Mouse (Mus musculus) heart, adult 18-20 months (tissue): ENCODE results near the gene Dppa3. TPM values are rescaled to one million over a fixed set of nuclear protein-coding genes. Genes with fewer than 3 reads are reported as not detected.

ENCODE experiments used
- DNase-seq, 2 experiments: peaks; one replicate each; pipeline ENCODE4 v3.0.0; 2021 to 2022; ENCODE audit warnings: mixed read lengths in 1 of 2
- long read RNA-seq, 2 experiments: library from polyadenylated mRNA; stranded (forward); transcript quantifications; one replicate each; pipeline ENCODE4 v2.0.0; 2021
- total RNA-seq, 2 experiments: library from RNA; stranded (reverse); gene quantifications; 2 replicates each; pipeline ENCODE4 v1.2.3; 2021

Dppa3 gene
- total RNA-seq: not detected
- long read RNA-seq, experiment 1: 0 reads
- long read RNA-seq, experiment 2: 0 reads

DNA sequence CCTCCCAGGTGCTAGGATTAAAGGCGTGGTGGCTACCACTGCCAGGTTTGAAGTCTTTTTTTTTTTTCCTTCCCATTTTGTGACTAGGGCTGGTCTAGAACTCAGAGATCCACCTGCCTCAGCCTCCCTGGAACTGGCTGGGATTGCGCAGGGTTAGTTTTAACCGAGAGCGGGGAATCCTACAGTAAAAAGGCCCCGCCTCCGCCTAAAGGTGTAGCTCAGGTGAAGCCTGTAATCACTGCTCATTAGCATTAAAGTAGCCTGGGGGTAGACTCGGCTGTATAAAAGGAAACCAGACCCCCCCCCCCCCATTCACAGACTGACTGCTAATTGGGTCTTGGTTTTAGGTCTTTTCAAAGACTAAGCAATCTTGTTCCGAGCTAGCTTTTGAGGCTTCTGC, at the start of gene Dppa3:
Dppa3 (plus strand) TSS at position 301 of the 400 bp plus-strand sequence.
- no peak for DNase-seq

DNA sequence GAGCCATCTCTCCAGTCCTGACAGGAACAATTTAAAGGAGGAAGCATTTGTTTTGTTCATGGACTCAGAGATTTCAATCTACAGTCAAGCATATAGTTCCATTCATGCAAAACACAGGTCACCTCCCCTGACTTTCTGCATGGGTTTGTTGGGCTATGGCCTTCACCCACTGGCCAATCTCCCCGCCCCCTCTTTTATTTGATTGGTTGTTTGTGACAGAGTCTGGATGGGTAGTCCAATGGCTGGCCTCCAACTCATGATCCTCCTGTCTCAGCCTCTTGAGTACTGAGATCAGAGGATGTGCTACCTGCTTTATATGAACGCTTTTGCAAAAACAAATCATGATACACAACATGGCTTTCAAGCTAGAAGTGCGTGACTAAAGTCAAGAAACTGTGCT, 49.2 kb upstream of the Dppa3 start:
- no peak for DNase-seq

DNA sequence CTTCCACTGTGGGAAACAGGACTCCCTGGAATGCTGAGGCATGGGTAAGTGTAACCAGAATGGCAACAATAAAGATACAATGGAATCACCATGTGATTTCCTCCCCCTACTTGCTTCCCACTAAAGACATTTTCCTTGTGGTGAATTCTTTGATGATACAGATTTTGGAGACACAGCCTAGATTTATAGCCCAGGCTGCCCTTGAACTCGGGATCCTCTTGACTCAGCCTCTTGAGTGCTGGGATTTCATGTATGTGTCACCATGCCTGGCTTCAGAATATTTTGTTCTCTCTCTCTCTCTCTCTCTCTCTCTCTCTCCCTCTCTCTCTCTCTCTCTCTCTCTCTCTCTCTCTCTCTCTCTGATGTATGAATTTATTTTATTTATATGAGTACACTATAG, 47.1 kb upstream of the Dppa3 start:
- DNase-seq: no peak

DNA sequence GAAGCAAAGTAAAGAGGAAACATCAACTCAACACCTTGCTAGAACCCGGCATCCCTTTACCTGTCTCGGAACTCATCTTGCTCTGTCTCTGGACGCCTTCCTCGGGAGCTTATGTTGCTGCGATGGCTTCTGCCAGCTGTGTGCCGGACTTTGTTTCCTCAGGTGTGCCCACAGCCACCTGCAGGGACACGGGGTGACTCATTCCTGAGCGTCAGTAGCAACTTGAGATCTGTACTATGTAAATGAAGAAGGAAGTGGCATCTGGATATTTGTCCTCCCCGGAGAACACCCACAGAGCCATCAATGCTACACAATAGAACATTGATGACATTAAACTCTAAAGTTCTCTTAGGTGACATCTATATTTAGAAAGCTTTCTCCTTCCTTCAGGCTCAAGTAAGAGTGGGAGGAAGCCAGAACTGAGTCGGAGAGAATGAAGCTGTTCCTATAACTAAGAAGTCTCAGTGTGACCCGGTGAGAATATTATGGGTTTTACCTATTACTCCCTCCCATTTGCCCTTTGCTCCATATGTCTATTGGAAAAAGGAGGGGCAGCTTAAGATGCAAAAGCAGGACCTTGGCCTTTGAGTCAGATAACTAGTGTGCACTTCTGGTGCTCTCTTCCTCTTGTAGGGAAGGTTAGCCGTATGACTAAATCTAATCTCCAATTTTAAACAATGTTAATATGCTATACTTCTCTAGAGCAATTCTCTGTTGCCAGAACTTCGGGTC, 35.0 kb upstream of the Dppa3 start:
- DNase-seq: no peak

DNA sequence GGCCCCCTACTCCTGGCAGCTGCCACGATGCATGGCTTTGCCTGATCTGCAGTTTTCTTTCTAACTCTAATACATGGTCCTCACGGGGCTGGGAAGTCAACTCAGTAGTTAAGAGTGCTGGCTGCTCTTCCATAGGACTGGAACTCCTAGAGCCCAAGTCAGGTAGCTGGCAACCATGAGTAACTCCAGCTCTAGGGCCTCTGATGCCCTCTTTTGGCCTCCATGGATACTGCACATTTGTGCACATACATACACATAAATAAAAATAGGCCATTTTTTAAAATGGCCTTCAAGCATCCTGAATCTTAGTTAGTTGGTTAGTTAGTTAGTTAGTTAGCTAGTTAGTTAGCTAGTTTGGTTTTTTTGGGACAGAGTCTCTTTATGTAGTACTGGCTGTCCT, 33.3 kb upstream of the Dppa3 start:
- DNase-seq: no peak

DNA sequence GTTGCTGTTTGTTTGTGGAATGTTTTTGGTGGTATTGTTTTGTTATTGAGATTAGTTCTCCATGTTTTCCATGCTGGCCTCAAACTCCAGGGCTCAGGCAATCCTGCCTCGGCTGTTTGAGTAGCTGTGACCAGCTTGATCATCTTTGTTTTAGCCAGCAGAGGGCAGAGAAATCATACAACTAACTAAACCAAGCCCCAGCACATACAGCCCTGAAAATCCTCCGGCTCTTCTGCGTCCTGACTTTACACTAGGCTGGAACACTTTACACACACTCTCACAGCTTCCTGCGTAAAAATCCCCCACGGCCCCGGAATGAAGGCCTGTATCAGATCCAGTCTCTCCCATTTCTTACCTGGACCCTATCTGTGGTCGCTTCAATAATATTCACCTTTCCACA, 30.6 kb upstream of the Dppa3 start:
- peak; percentile 58 to 65 for DNase-seq

DNA sequence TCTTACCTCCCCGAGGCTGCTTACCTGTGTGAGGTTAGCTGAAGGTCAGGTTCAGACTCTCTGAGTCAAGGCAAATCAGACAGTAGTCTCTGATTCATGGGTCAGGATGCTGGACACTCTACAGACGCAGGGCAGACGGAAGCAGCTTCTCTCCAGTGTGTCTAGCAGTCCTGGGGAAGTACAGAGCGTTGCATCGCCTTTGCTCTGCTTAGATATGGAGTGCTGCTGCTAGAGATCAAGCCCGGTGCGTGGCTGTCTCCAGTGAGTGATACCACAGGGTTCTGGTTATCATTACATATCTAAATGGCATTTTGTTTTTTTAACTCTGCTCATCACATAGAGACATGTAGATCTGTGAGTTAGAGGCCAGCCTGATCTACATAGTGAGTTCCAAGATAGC, 29.6 kb upstream of the Dppa3 start:
- no peak for DNase-seq

DNA sequence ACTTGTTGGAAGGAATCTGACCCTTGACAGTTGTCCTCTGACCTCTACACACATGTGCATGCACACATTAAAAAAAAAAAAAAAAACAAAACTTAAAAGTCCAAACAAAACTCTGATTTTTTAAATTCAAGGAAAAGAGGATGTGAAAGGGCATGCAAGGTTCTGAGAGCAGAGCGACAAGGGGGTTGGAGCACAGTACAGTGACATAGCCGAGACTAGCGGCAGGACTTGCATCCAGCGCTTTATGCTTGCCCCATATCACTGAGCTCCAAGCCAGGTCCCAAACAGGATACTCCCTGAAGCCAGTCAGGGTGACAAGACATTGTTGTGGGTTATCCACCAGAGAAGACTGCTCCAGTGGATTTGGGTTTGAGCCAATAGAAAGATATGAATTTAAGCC, 28.2 kb upstream of the Dppa3 start:
- DNase-seq: peak in 1 of 2 experiments; percentile 21

DNA sequence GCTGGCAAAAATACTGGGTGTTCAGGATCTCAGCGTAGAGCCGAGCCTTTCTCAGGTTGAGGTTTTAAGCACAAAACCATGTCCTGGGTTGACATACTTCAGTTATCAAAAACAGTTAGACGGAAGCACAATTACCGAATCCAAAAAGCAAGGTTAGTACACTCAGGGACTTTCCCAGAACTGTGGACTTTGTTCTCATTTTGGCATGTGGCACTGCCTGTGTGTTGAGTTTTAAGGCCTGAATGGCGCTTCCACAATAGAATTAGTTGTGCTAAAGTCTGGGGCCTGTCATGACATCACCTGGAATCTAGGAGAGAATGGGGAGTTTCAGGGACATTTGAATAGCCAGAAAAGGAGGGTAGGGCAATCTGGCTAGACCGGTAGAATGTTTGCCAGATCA, 27.8 kb upstream of the Dppa3 start:
- peak; percentile 28 to 35 for DNase-seq

DNA sequence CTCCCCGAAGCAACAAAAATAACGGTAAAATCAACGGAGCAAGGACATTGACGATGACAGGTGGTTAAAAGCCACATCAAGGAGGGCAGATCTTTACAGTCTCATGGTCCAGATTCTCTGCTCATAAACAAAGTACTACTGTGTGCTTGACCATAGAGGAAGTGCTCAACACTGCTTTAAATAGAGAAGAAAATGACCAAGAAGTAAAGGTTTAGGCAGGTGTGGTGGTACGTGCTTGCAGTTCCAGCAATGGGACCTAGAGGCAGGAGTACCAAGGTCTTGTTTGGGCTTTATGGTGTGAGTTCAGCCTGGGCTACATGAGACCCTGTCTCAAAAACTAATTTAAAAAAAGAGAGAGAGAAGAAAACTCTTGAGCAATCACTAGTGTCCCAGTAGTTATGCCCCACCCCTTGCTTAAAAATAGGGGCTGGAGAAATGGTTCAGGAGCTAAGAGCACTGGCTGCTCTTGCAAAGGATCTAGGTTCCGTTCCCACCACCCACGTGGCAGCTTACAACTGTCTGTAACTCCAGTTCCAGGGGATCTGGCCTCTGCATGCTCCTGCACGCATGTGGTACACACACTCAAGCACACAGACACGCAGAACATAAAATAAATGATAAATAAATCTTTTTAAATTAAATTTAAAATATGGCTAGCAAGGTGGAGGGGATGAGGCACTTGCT, 27.0 kb upstream of the Dppa3 start:
- peak in 1 of 2 experiments; percentile 45 for DNase-seq

DNA sequence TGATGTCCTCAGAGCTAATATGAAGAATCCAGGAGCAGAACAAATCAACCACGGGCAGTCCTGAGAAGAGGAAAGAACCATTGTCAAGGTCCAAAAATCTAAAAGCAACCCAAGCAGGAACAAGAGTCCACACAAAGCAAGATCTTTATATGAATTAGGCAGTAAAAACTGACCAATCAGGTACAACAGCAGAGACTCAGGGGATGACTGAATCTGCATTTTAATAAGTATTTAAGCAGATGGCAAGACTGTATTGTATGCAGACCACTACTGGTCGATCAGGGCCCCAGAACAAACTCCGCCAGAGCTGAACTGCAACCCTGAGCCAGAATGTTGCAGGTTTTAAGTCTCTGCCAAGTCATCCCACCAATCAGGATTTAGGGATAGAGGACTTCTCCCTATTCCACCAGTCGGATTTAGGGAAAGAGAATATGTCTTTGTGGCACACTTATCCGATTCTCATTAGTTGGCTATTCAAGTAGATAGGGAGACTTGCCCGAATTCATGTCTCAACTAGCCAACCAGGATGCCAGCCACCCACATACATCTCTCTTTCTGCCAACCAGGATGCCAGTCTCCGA, 26.1 kb upstream of the Dppa3 start:
- no peak for DNase-seq

DNA sequence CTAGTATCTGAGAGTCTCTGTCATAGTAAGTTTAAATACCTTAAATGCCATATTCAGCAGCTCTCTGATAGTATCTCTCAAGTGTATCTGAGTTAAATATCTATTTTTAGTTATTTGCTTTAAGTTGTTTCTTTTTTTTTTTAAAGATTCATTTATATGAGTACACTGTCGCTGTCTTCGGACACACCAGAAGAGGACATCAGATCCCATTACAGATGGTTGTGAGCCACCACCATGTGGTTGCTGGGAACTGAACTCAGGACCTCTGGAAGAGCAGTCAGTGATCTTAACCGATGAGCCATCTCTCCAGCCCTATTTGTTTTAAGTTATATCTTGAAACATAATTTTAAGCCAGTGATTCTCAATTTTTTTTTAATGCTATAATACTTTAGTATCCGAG, 25.2 kb upstream of the Dppa3 start:
- no peak for DNase-seq

DNA sequence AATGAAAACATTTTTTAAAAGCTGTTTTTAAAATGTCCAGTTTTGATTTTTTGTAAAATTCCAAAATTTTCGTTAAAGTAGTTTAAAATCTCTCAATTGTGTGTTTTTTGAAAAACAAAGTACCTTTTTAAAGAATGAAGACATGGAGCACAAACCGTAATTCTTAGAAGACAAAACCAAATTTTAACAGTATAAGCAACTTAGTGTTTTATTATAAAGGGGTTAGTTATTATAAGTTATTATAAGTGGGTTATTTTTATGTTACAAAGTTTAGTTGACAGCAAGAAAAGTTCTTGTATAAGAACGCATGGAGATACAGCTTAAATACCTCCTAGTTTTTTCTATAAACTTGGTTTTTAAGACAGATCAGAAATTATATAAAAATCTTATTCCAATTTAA, 24.6 kb upstream of the Dppa3 start:
- no peak for DNase-seq

DNA sequence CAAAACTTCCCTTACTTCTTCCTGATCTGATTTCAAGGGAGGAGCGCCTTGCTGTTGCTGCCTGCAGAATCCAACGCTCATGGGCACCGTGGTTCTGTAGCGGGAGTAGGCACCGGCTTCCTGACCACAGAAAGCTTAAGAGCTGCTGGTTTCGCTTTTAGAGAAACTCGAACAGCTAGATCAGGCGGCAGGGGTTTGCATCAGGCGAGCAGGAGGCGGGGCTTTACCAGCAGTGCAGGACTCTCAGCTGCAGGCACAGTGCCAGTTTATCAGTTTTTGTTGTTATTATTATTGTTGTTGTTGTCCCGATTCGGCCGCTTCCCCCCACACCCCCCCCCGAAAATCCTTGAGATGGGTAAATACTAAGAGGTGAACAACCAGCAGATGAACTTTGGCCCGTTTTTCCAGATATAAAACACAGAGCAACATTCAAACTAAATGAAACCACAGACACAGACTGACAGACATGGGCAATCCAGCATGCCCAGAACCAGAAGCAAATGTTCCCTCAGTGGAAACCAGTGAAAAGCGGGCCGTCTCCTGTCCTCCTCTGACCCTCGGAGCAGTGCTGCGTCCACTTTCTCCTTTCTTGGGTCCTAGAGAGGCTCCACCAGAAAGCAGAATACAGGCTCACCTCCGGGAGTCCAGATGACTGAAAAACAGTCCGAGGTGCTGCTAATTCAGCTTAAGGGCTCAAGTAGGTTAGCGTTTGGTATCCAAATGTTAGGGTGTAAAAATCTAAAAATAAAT, 23.8 kb upstream of the Dppa3 start, which contains the start of gene Apobec1:
Apobec1 (minus strand) TSS at position 203 of the 750 bp plus-strand sequence.
- peak; percentile 86 to 93 for DNase-seq

DNA sequence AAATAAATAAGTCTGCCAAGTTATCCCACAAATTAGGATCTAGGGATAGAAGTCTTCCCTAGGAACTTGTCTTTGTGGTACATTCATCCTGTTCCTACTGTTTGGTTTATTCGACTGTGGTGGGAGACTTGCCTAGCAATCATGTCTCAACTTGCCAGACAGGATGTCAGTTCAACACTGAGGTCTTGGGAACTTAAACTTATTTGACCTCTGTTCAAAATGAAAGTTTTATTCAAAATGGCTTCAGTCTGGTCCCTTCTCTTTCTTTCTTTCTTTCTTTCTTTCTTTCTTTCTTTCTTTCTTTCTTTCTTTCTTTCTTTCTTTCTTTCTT, 23.3 kb upstream of the Dppa3 start:
- peak in 1 of 2 experiments; percentile 29 for DNase-seq

DNA sequence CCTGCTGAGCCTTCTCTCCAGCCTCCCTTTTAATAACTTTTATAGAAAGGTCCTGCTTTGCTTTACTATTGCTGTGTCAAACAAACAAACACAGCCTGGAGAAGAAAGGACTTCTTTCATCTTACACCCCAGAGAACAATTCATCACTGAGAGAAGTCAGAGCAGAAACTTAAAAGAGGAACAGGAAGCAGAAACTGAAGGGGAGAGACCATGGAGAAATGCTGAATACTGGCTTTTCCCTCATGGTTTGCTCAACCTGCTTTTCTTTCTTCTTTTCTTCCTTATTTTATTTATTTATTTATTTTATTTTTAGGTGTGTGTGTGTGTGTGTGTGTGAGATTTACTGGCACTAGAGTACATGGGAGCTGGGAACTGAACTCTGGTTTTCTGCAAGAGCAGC, 21.9 kb upstream of the Dppa3 start:
- DNase-seq: peak in 1 of 2 experiments; percentile 16

DNA sequence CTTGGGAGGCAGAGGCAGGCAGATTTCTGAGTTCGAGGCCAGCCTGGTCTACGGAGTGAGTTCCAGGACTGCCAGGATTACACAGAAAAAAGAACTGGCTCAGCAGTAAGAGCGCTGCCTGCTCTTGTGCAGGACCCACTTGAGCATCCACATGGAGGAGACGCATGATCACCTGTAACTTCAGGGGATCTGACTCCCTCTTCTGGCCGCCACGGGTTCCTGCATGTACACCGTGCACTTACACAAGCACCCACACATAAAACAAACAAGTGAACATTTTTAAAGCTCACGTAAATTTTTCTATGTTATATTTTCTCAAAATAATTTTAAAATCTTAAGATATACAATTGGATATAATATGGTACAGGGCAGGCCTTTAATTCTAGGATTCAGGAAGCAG, 20.7 kb upstream of the Dppa3 start:
- DNase-seq: no peak

DNA sequence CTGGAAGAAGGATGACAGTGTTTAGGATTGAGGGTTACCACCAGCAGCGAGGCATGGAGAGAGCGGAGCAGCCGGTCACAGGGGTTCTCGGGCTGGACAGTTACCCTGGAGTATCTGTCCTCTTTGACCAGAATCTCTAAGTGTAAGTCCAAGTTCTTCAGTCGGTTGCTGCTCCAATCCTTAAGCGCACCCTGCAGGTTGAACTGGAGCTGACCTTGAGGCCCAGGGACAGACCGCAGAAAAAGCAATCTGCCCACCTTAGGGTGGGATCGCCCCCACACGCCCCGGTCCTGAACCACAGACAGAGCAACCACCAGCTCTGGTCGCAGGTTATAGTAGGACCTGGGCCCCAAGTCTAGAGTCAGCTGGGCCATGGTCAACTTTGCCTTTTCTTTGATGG, 19.5 kb upstream of the Dppa3 start:
- no peak for DNase-seq

DNA sequence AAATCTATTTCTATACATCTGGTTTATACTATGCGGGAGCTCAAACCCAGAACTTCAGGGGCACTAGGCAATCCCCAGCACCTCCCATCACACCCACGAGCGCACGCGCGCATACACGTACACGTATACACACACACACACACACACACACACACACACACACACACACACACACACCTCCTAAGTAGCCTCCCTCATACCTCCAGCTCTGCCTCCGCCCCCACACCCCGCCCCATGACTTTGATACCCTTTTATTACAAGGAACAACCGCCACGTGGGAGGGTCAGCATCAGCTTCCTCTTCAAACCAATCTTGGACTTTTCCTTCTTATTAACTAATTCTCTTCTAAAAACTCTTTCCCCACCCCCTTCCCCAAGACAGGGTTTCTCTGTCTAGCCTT, 18.5 kb upstream of the Dppa3 start:
- DNase-seq: no peak

DNA sequence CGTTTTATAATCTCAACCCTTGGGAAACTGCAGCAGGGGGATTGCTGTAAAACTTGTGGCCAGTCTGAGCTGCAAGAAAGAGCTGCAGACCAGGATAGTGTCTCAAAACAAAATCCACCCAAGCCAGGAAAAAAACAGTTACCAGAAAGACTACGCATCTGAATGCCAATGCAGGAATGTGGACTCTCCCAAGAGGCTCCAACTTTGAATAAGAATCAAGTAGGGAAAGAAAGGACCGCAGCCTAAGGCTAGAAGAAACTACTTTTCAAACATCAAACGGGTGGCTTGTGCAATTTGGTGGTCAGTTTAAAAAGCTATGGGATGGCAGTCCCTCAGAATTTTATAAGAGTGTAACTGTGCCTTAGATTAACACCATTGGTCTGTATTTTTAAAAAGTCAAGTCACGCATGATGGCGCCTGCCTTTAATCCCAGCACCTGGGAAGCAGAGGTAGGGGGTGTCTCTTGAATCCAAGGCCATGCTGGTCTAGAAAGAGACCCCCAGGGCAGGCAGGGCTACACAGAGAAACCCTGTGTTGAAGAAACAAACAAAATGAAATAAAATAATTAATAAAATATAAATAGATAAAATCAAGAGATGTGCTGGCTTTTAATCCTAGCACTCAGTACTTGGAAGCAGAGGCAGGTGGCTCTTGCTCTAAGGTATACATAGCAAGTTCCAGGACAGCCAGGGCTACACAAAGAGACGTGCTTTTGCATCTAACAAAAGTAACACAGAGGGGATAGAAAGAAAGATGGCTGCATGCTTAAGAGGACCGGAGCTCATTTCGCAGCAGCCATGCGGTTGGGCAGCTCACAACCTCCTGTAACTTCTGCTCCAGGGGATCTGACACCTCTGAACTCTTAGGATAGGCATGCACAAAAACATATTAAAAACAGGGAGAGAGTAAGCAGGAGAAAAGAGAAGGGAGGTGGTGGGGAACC, 17.5 kb upstream of the Dppa3 start:
- DNase-seq: no peak

DNA sequence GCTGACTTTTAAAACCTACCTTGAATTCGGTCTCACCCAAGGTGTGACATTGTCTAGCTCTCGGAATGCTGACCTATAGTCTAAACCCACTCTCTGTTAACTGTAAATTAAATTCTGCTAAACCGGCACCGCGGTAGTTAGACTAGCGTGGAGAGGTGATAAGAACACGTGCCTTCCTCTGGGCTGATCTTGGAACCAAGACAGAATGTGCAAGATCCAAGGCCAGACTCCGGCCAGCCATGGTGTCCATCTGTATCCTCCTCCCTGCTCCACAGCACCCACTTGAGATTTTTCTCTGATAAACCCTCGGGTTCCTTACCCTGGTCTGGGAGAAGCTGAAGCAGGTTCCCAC, 16.9 kb upstream of the Dppa3 start:
- no peak for DNase-seq

DNA sequence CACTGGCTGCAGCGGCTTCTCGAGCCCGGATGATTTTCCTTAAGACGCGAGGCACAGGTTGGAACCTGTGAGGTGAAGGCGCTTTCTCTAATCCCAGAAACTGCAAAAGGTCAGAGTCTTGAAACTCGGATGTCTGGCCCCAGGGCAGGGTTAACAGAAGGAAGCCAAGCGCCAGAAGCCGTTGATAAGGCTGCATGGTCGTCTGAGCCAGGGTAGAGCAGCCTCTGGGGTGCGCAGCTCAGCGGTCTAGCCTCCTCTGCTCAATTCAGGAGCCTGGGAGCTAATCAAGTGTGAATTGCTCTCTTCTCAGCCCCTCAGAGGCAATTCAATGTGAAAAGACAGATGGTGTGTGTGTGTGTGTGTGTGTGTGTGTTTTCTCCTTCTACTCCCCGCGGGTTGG, 16.4 kb upstream of the Dppa3 start, which contains the start of gene Gdf3:
Gdf3 (minus strand) TSS at position 317 of the 400 bp plus-strand sequence.
- no peak for DNase-seq
